29 mouse cellular contexts compared by ENCODE assay signal in the genomic region with DNA sequence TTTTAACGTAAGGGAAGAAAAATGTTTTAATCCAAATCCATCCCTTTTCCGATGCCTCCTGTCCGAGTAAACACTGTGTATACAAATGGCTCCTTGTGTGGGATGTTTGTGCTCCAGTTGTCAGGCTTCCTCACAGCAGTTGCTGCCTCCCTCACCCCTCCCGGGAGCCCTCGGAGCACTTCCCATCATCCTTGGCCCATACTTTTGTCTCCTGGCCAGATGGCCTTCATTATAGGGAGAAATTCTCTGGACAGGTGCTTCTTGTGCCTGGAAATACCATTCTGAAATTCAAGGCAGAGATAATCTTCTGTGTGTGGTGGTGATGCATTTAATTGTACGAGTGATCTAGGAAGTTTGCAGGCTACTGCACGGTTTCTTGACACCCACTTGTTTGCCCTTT.
DNase-seq lines count a peak whose midpoint lies in the region; ATAC-seq and TF ChIP-seq lines count a peak whose summit lies in the region.
"Had no signal": no experiment of that assay in that cellular context is flagged by ENCODE, and none has a peak within 500 bp of the region (broad histone marks: within the 10 kb centered on the region; RNA-seq: fewer than 3 reads in every experiment).

No protein-coding gene starts in this region.

- H3K27ac ChIP-seq in limb, embryonic 13.5 days = no peak overlapping the region
- H3K27ac ChIP-seq in limb, embryonic 10.5 days = no peak overlapping the region
- H3K27ac ChIP-seq in embryonic facial prominence, embryonic 14.5 days (replicated peaks; ENCODE audit: low read depth, low read length) = no peak overlapping the region
- no peak overlapping the region for H3K27ac ChIP-seq in limb, embryonic 14.5 days (replicated peaks; ENCODE audit: low read depth, low read length)
- H3K27ac ChIP-seq: forebrain, embryonic 10.5 days; forebrain, embryonic 15.5 days; heart, adult 2 months; heart, embryonic 13.5 days; hindbrain, embryonic 14.5 days; kidney, embryonic 15.5 days; liver, embryonic 14.5 days; midbrain, embryonic 10.5 days; stomach, embryonic 15.5 days had no signal

- H3K9ac ChIP-seq in limb, embryonic 13.5 days = no peak overlapping the region
- H3K9ac ChIP-seq in embryonic facial prominence, embryonic 14.5 days (ENCODE audit: low read depth, low read length) = no peak overlapping the region
- no peak overlapping the region for H3K9ac ChIP-seq in limb, embryonic 14.5 days (ENCODE audit: low read depth, low read length, severe bottlenecking)
- H3K9ac ChIP-seq: forebrain, embryonic 15.5 days; heart, embryonic 13.5 days; hindbrain, embryonic 14.5 days; kidney, embryonic 15.5 days; liver, embryonic 14.5 days; lung, embryonic 14.5 days; stomach, embryonic 15.5 days had no signal

- no peaks in the 10 kb centered on the region for H3K27me3 ChIP-seq in limb, embryonic 13.5 days
- no peaks in the 10 kb centered on the region for H3K27me3 ChIP-seq in limb, embryonic 10.5 days (ENCODE audit: low read depth, poor library complexity, severe bottlenecking)
- no peaks in the 10 kb centered on the region for H3K27me3 ChIP-seq in embryonic facial prominence, embryonic 14.5 days (replicated peaks; ENCODE audit: control insufficient read depth, insufficient read depth, low read length)
- no peaks in the 10 kb centered on the region for H3K27me3 ChIP-seq in limb, embryonic 14.5 days (ENCODE audit: control insufficient read depth, insufficient read depth, low read length)
- H3K27me3 ChIP-seq: CH12.LX; forebrain, embryonic 15.5 days; heart, embryonic 13.5 days; kidney, embryonic 15.5 days; stomach, embryonic 15.5 days had no signal

- no peaks in the 10 kb centered on the region for H3K9me3 ChIP-seq in limb, embryonic 13.5 days
- H3K9me3 ChIP-seq in limb, embryonic 10.5 days (replicated peaks) = no peaks in the 10 kb centered on the region
- no peaks in the 10 kb centered on the region for H3K9me3 ChIP-seq in embryonic facial prominence, embryonic 14.5 days (ENCODE audit: control insufficient read depth, low read length)
- no peaks in the 10 kb centered on the region for H3K9me3 ChIP-seq in limb, embryonic 14.5 days (ENCODE audit: control insufficient read depth, low read length)
- H3K9me3 ChIP-seq: forebrain, embryonic 10.5 days; forebrain, embryonic 15.5 days; heart, embryonic 13.5 days; kidney, embryonic 15.5 days; midbrain, embryonic 10.5 days; stomach, embryonic 15.5 days had no signal

- peak; percentile 32; the same call in 1 of the 2 replicates for ATAC-seq in limb, embryonic 13.5 days (ENCODE audit: low FRiP score, low read depth)
- ATAC-seq in embryonic facial prominence, embryonic 14.5 days (ENCODE audit: low read depth) = peak; percentile 47; the same call in 1 of the 2 replicates
- peak; percentile 72; the same call in 1 of the 2 replicates for ATAC-seq in limb, embryonic 14.5 days (ENCODE audit: low FRiP score, low read depth)
- ATAC-seq: activated CD4-positive, CD25-positive, alpha-beta regulatory T cell, adult 4 months; forebrain, embryonic 15.5 days; intestine, postnatal 0 days; midbrain, embryonic 16.5 days had no signal

- 64% methylated on average over 7 of the region's 7 CpGs for WGBS in limb, embryonic 13.5 days
- 78% methylated on average over 7 of the region's 7 CpGs for whole genome bisulfite sequencing in limb, embryonic 10.5 days
- 33% methylated on average over 7 of the region's 7 CpGs for WGBS in embryonic facial prominence, embryonic 14.5 days
- 64% methylated on average over 7 of the region's 7 CpGs for WGBS in limb, embryonic 14.5 days

- peaks cover 35% of the 10 kb centered on the region for H3K4me1 ChIP-seq in limb, embryonic 13.5 days
- peaks cover 26% of the 10 kb centered on the region for H3K4me1 ChIP-seq in limb, embryonic 10.5 days
- H3K4me1 ChIP-seq in embryonic facial prominence, embryonic 14.5 days (ENCODE audit: control insufficient read depth, insufficient read depth, low read length) = peaks cover 13% of the 10 kb centered on the region
- H3K4me1 ChIP-seq in limb, embryonic 14.5 days (ENCODE audit: control insufficient read depth, insufficient read depth, low read length) = peaks cover 21% of the 10 kb centered on the region

- intact Hi-C loops in gastrocnemius, postnatal 36 days (cut with DNase I) = no loop called here

- peak; percentile 27 for DNase-seq in gastrocnemius, postnatal 10 days
- DNase-seq in gastrocnemius, postnatal 36 days = no peak
- DNase-seq in limb, embryonic 10.5 days (ENCODE audit: low spot score) = no peak
- peak; percentile 76 for DNase-seq in embryonic facial prominence, embryonic 14.5 days (ENCODE audit: low spot score)
- DNase-seq in limb, embryonic 14.5 days (ENCODE audit: low spot score) = peak; percentile 47
- DNase-seq in thymus, postnatal 25 days = no peak
- DNase-seq: adrenal gland, adult 2 months; adrenal gland, postnatal 36 days; B cell, adult 2 months; cerebellum, adult 18-20 months; heart, adult 2 months; heart, postnatal 10 days; kidney, postnatal 25 days; liver; lung, embryonic 14.5 days; right cerebral cortex, postnatal 25 days had no signal

- H3K36me3 ChIP-seq in limb, embryonic 13.5 days = no peaks in the 10 kb centered on the region
- H3K36me3 ChIP-seq in limb, embryonic 10.5 days = no peaks in the 10 kb centered on the region
- no peaks in the 10 kb centered on the region for H3K36me3 ChIP-seq in embryonic facial prominence, embryonic 14.5 days (ENCODE audit: control insufficient read depth, insufficient read depth, low read length)
- no peaks in the 10 kb centered on the region for H3K36me3 ChIP-seq in limb, embryonic 14.5 days (ENCODE audit: control insufficient read depth, insufficient read depth, low read length)
- H3K36me3 ChIP-seq: forebrain, embryonic 10.5 days; forebrain, embryonic 15.5 days; heart, embryonic 13.5 days; kidney, embryonic 15.5 days; midbrain, embryonic 10.5 days; stomach, embryonic 15.5 days had no signal

- H3K4me3 ChIP-seq in limb, embryonic 13.5 days = no peak overlapping the region
- H3K4me3 ChIP-seq in limb, embryonic 10.5 days = no peak overlapping the region
- H3K4me3 ChIP-seq in embryonic facial prominence, embryonic 14.5 days (ENCODE audit: low read depth, low read length) = no peak overlapping the region
- H3K4me3 ChIP-seq in limb, embryonic 14.5 days (replicated peaks; ENCODE audit: low read length) = no peak overlapping the region
- H3K4me3 ChIP-seq: forebrain, embryonic 10.5 days; forebrain, embryonic 15.5 days; heart, adult 2 months; heart, embryonic 13.5 days; kidney, embryonic 15.5 days; midbrain, embryonic 10.5 days; stomach, embryonic 15.5 days had no signal

- H3K4me2 ChIP-seq in limb, embryonic 13.5 days (replicated peaks) = no peak overlapping the region
- H3K4me2 ChIP-seq in embryonic facial prominence, embryonic 14.5 days (ENCODE audit: low read depth, low read length) = no peak overlapping the region
- H3K4me2 ChIP-seq in limb, embryonic 14.5 days (replicated peaks; ENCODE audit: low read depth, low read length, severe bottlenecking) = no peak overlapping the region
- H3K4me2 ChIP-seq: heart, embryonic 13.5 days; stomach, embryonic 15.5 days had no signal

- no peak for TF ChIP-seq POLR2A in limb, embryonic 14.5 days (IDR thresholded peaks at IDR 0.05; ENCODE audit: borderline replicate concordance, extremely low read depth, insufficient read depth, insufficient read length)

Comparison
In these comparisons a context has a peak if more than half of its experiments do, and no peak if none do; other contexts are left out.
1. DNase-seq: peak in gastrocnemius, postnatal 10 days (single experiment), embryonic facial prominence, embryonic 14.5 days (single experiment) and limb, embryonic 14.5 days (single experiment); none in gastrocnemius, postnatal 36 days (0 of 2), limb, embryonic 10.5 days (single experiment) and thymus, postnatal 25 days (single experiment).
2. Peak in every context shown above with its lines, with median percentiles within 50 percentile points of each other: ATAC-seq.